Mouse (Mus musculus): ENCODE data around the gene Pcp2. TPM values are rescaled to one million over a fixed set of nuclear protein-coding genes. Genes with fewer than 3 reads are reported as not detected.

Gene Pcp2
- not detected for polyA plus RNA-seq (2014; fragmentation: Illumina TruSeq; extraction: RNeasy Lipid Tissue Mini Kit (QIAGEN cat#74804); ENCODE audit: low read depth, low replicate concordance)

GRCm38 (mm10) chr8:3625445-3625844 is at the start of gene Pcp2:
TSS of gene Pcp2 (minus strand) at chr8:3625545.

GRCm38 (mm10) chr8:3671980-3672491 is 46.7 kb upstream of the Pcp2 start, which contains the start of gene Fcor:
TSS of gene Fcor (minus strand) at chr8:3672362.

GRCm38 (mm10) chr8:3665507-3665906 is 40.2 kb upstream of the Pcp2 start, which contains the start of gene Mcemp1:
TSS of gene Mcemp1 (plus strand) at chr8:3665754.

GRCm38 (mm10) chr8:3655526-3655925 is 30.2 kb upstream of the Pcp2 start, which contains the start of gene Retn:
TSS of gene Retn (plus strand) at chr8:3655770.

GRCm38 (mm10) chr8:3630647-3631477 is 5.5 kb upstream of the Pcp2 start, which contains the start of gene Stxbp2:
TSS of gene Stxbp2 (plus strand) at chr8:3630955.

GRCm38 (mm10) chr8:3621199-3621970 is 4.0 kb downstream of the Pcp2 start, which contains the start of the genes Xab2 and Pet100:
TSS of gene Xab2 (minus strand) at chr8:3621316.
TSS of gene Pet100 (plus strand) at chr8:3621548.

GRCm38 (mm10) chr8:3586993-3587390 is 38.4 kb downstream of the Pcp2 start, which contains the start of gene Camsap3:
TSS of gene Camsap3 (plus strand) at chr8:3587293.

Other genes with a start within 250 kb of the Pcp2 start
- gene Arhgef18, start 232.5 kb downstream of the Pcp2 start, polyA plus RNA-seq (2014; fragmentation: Illumina TruSeq; extraction: RNeasy Lipid Tissue Mini Kit (QIAGEN cat#74804); ENCODE audit: low read depth, low replicate concordance): 20.4 TPM
- gene Pex11g, start 157.9 kb downstream of the Pcp2 start, polyA plus RNA-seq (2014; fragmentation: Illumina TruSeq; extraction: RNeasy Lipid Tissue Mini Kit (QIAGEN cat#74804); ENCODE audit: low read depth, low replicate concordance): 29.0 TPM
- 0.73 TPM for gene Tex45, start 154.7 kb downstream of the Pcp2 start, polyA plus RNA-seq (2014; fragmentation: Illumina TruSeq; extraction: RNeasy Lipid Tissue Mini Kit (QIAGEN cat#74804); ENCODE audit: low read depth, low replicate concordance)
- 21.0 TPM for gene Zfp358, start 132.4 kb downstream of the Pcp2 start, polyA plus RNA-seq (2014; fragmentation: Illumina TruSeq; extraction: RNeasy Lipid Tissue Mini Kit (QIAGEN cat#74804); ENCODE audit: low read depth, low replicate concordance)
- gene Mcoln1, start 125.1 kb downstream of the Pcp2 start, polyA plus RNA-seq (2014; fragmentation: Illumina TruSeq; extraction: RNeasy Lipid Tissue Mini Kit (QIAGEN cat#74804); ENCODE audit: low read depth, low replicate concordance): 83.5 TPM
- gene Pnpla6, start 110.2 kb downstream of the Pcp2 start, polyA plus RNA-seq (2014; fragmentation: Illumina TruSeq; extraction: RNeasy Lipid Tissue Mini Kit (QIAGEN cat#74804); ENCODE audit: low read depth, low replicate concordance): 49.1 TPM
- gene C330021F23Rik, start 57.6 kb downstream of the Pcp2 start, polyA plus RNA-seq (2014; fragmentation: Illumina TruSeq; extraction: RNeasy Lipid Tissue Mini Kit (QIAGEN cat#74804); ENCODE audit: low read depth, low replicate concordance): 6.5 TPM
- gene Camsap3, start 38.3 kb downstream of the Pcp2 start, polyA plus RNA-seq (2014; fragmentation: Illumina TruSeq; extraction: RNeasy Lipid Tissue Mini Kit (QIAGEN cat#74804); ENCODE audit: low read depth, low replicate concordance): 36.3 TPM
- 33.1 TPM for gene Xab2, start 4.2 kb downstream of the Pcp2 start, polyA plus RNA-seq (2014; fragmentation: Illumina TruSeq; extraction: RNeasy Lipid Tissue Mini Kit (QIAGEN cat#74804); ENCODE audit: low read depth, low replicate concordance)
- gene Pet100, start 4.0 kb downstream of the Pcp2 start, polyA plus RNA-seq (2014; fragmentation: Illumina TruSeq; extraction: RNeasy Lipid Tissue Mini Kit (QIAGEN cat#74804); ENCODE audit: low read depth, low replicate concordance): 68.9 TPM
- gene Stxbp2, start 5.4 kb upstream of the Pcp2 start, polyA plus RNA-seq (2014; fragmentation: Illumina TruSeq; extraction: RNeasy Lipid Tissue Mini Kit (QIAGEN cat#74804); ENCODE audit: low read depth, low replicate concordance): 92.1 TPM
- gene Retn, start 30.2 kb upstream of the Pcp2 start, polyA plus RNA-seq (2014; fragmentation: Illumina TruSeq; extraction: RNeasy Lipid Tissue Mini Kit (QIAGEN cat#74804); ENCODE audit: low read depth, low replicate concordance): 947 TPM
- 0.68 TPM for gene Mcemp1, start 40.2 kb upstream of the Pcp2 start, polyA plus RNA-seq (2014; fragmentation: Illumina TruSeq; extraction: RNeasy Lipid Tissue Mini Kit (QIAGEN cat#74804); ENCODE audit: low read depth, low replicate concordance)
- 100 TPM for gene Fcor, start 46.8 kb upstream of the Pcp2 start, polyA plus RNA-seq (2014; fragmentation: Illumina TruSeq; extraction: RNeasy Lipid Tissue Mini Kit (QIAGEN cat#74804); ENCODE audit: low read depth, low replicate concordance)
- gene Trappc5, start 50.8 kb upstream of the Pcp2 start, polyA plus RNA-seq (2014; fragmentation: Illumina TruSeq; extraction: RNeasy Lipid Tissue Mini Kit (QIAGEN cat#74804); ENCODE audit: low read depth, low replicate concordance): 19.8 TPM
- 0.12 TPM for gene Fcer2a, start 68.6 kb upstream of the Pcp2 start, polyA plus RNA-seq (2014; fragmentation: Illumina TruSeq; extraction: RNeasy Lipid Tissue Mini Kit (QIAGEN cat#74804); ENCODE audit: low read depth, low replicate concordance)
- 0.38 TPM for gene Clec4g, start 95.1 kb upstream of the Pcp2 start, polyA plus RNA-seq (2014; fragmentation: Illumina TruSeq; extraction: RNeasy Lipid Tissue Mini Kit (QIAGEN cat#74804); ENCODE audit: low read depth, low replicate concordance)
- 10.0 TPM for gene Cd209a, start 123.4 kb upstream of the Pcp2 start, polyA plus RNA-seq (2014; fragmentation: Illumina TruSeq; extraction: RNeasy Lipid Tissue Mini Kit (QIAGEN cat#74804); ENCODE audit: low read depth, low replicate concordance)
- gene Cd209e, start 228.8 kb upstream of the Pcp2 start, polyA plus RNA-seq (2014; fragmentation: Illumina TruSeq; extraction: RNeasy Lipid Tissue Mini Kit (QIAGEN cat#74804); ENCODE audit: low read depth, low replicate concordance): not detected

Data from adipose tissue, adult 10 weeks (tissue).